8 mouse cellular contexts compared by ENCODE assay signal in genomic region chr11:88803231-88804010, GRCm38 (mm10).
DNase-seq lines count a peak whose midpoint lies in the region; ATAC-seq and TF ChIP-seq lines count a peak whose summit lies in the region.

No protein-coding gene starts in this region.

- H3K4me3 ChIP-seq in lung, postnatal 0 days (ENCODE audit: low read depth, low read length), result peak overlapping the region; percentile 3; the same call in 1 of the 2 replicates
- H3K4me3 ChIP-seq in forebrain, embryonic 16.5 days (replicated peaks; ENCODE audit: low read length), result peak overlapping the region; percentile 21
- H3K4me3 ChIP-seq in limb, embryonic 13.5 days, result peak overlapping the region; percentile 21; the same call in 1 of the 2 replicates
- H3K4me3 ChIP-seq in stomach, embryonic 15.5 days (replicated peaks), result peak overlapping the region; percentile 9

- TF ChIP-seq EP300 in lung, postnatal 0 days (IDR thresholded peaks at IDR 0.05), result no peak

- H3K27me3 ChIP-seq in lung, postnatal 0 days (replicated peaks; ENCODE audit: insufficient read depth, low read length), result no peaks in the 10 kb centered on the region
- no peaks in the 10 kb centered on the region for H3K27me3 ChIP-seq in forebrain, embryonic 16.5 days (replicated peaks; ENCODE audit: control insufficient read depth, insufficient read depth, low read length)
- H3K27me3 ChIP-seq in limb, embryonic 13.5 days, result no peaks in the 10 kb centered on the region
- no peaks in the 10 kb centered on the region for H3K27me3 ChIP-seq in stomach, embryonic 15.5 days (replicated peaks)

- no peak for TF ChIP-seq CTCF in lung, postnatal 0 days (IDR thresholded peaks at IDR 0.05)

- H3K4me2 ChIP-seq in lung, postnatal 0 days (replicated peaks; ENCODE audit: low read depth, low read length), result peak overlapping the region; percentile 46
- peak overlapping the region; percentile 16 for H3K4me2 ChIP-seq in forebrain, embryonic 16.5 days (ENCODE audit: low read length)
- peak overlapping the region; percentile 53 for H3K4me2 ChIP-seq in limb, embryonic 13.5 days (replicated peaks)
- peak overlapping the region; percentile 41 for H3K4me2 ChIP-seq in stomach, embryonic 15.5 days

- H3K9me3 ChIP-seq in lung, postnatal 0 days (ENCODE audit: low read length), result no peaks in the 10 kb centered on the region
- H3K9me3 ChIP-seq in forebrain, embryonic 16.5 days (ENCODE audit: control insufficient read depth, low read length), result no peaks in the 10 kb centered on the region
- H3K9me3 ChIP-seq in limb, embryonic 13.5 days, result no peaks in the 10 kb centered on the region
- no peaks in the 10 kb centered on the region for H3K9me3 ChIP-seq in stomach, embryonic 15.5 days

- intact Hi-C loops in left cerebral cortex, postnatal 10 days (cut with DNase I), result no loop called here

- no peak overlapping the region for H3K9ac ChIP-seq in lung, postnatal 0 days (replicated peaks; ENCODE audit: low read depth)
- 0 out of 2 replicates have a peak overlapping the region, but pooled peaks have one; percentile 14 for H3K9ac ChIP-seq in forebrain, embryonic 16.5 days (replicated peaks; ENCODE audit: low read depth, low read length)
- H3K9ac ChIP-seq in limb, embryonic 13.5 days, result peak overlapping the region; percentile 48; the same call in 1 of the 2 replicates
- no peak overlapping the region for H3K9ac ChIP-seq in stomach, embryonic 15.5 days

- no peak overlapping the region for H3K27ac ChIP-seq in lung, postnatal 0 days (ENCODE audit: low read length)
- no peak overlapping the region for H3K27ac ChIP-seq in forebrain, embryonic 16.5 days (ENCODE audit: low read length)
- no peak overlapping the region for H3K27ac ChIP-seq in limb, embryonic 13.5 days
- H3K27ac ChIP-seq in stomach, embryonic 15.5 days, result no peak overlapping the region

- no peaks in the 10 kb centered on the region for H3K4me1 ChIP-seq in lung, postnatal 0 days (ENCODE audit: insufficient read depth, low read depth, low read length)
- no peaks in the 10 kb centered on the region; the same call in 1 of the 2 replicates for H3K4me1 ChIP-seq in forebrain, embryonic 16.5 days (replicated peaks; ENCODE audit: control insufficient read depth, insufficient read depth, low read length)
- H3K4me1 ChIP-seq in limb, embryonic 13.5 days, result 0 out of 2 replicates have a peak, but pooled peaks cover 7% of the 10 kb centered on the region
- no peaks in the 10 kb centered on the region for H3K4me1 ChIP-seq in stomach, embryonic 15.5 days

- no peak for DNase-seq in lung, postnatal 0 days (ENCODE audit: low spot score)
- no peak for DNase-seq in lung, postnatal 14 days
- no peak for DNase-seq in left cerebral cortex, postnatal 10 days (ENCODE audit: extremely low spot score in 1 of 2, low spot score in 2 of 2)
- no peak for DNase-seq in adrenal gland, postnatal 4 days (ENCODE audit: low spot score in 2 of 2)
- no peak for DNase-seq in cerebellum, adult 9-11 months

- ATAC-seq in lung, postnatal 0 days, result no peak
- no peak for ATAC-seq in forebrain, embryonic 16.5 days
- ATAC-seq in limb, embryonic 13.5 days (ENCODE audit: low FRiP score, low read depth), result no peak
- no peak for ATAC-seq in stomach, embryonic 15.5 days (ENCODE audit: insufficient read depth, low FRiP score, low read depth)

- 35% methylated on average over 31 of the region's 31 CpGs for WGBS in lung, postnatal 0 days
- 52% methylated on average over 31 of the region's 31 CpGs for WGBS in forebrain, embryonic 16.5 days
- WGBS in limb, embryonic 13.5 days, result 51% methylated on average over 31 of the region's 31 CpGs
- WGBS in stomach, embryonic 15.5 days, result 54% methylated on average over 31 of the region's 31 CpGs

- H3K36me3 ChIP-seq in lung, postnatal 0 days (ENCODE audit: insufficient read depth, low read length), result no peaks in the 10 kb centered on the region
- H3K36me3 ChIP-seq in forebrain, embryonic 16.5 days (ENCODE audit: control insufficient read depth, insufficient read depth), result no peaks in the 10 kb centered on the region
- no peaks in the 10 kb centered on the region for H3K36me3 ChIP-seq in limb, embryonic 13.5 days
- H3K36me3 ChIP-seq in stomach, embryonic 15.5 days, result no peaks in the 10 kb centered on the region

Comparison
In these comparisons a context has a peak if more than half of its experiments do, and no peak if none do; other contexts are left out.
1. H3K9ac ChIP-seq: peak in forebrain, embryonic 16.5 days (single experiment) and limb, embryonic 13.5 days (single experiment); none in lung, postnatal 0 days (single experiment) and stomach, embryonic 15.5 days (single experiment).
2. Peak in every context shown above with its lines, with median percentiles within 50 percentile points of each other: H3K4me2 ChIP-seq and H3K4me3 ChIP-seq.